Mouse (Mus musculus): ENCODE measurements at regions not wholly inside any gene's neighbourhood (a gene's known extent, or its start where the extent isn't known, plus 50 kb on each side); places are given as distances from the start of the nearest gene placed in this dataset.

DNA sequence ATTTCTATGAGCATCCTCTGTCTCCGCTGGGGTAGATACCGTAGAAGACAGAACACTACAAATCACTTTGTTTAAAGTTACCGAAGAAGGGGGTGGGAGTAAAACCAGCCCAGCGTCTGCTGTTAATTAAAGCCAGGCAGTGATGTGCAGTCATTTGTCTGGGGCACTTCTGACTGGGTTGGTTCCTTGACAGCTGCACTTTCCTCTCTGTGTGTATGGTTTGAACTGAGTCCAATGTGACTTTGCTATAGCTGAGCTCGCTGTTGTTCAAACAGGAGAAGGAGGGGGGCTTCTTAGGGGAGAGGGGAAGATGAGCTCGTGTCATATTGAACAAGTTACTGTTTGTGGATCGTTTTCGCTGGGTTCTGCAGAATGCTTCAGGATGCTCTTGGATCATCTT lies 113.7 kb upstream of the Runx1 start:
- intact Hi-C loops (cut with DNase I) = no loop called here
- no peak for DNase-seq (ENCODE audit: low spot score in 2 of 2)

DNA sequence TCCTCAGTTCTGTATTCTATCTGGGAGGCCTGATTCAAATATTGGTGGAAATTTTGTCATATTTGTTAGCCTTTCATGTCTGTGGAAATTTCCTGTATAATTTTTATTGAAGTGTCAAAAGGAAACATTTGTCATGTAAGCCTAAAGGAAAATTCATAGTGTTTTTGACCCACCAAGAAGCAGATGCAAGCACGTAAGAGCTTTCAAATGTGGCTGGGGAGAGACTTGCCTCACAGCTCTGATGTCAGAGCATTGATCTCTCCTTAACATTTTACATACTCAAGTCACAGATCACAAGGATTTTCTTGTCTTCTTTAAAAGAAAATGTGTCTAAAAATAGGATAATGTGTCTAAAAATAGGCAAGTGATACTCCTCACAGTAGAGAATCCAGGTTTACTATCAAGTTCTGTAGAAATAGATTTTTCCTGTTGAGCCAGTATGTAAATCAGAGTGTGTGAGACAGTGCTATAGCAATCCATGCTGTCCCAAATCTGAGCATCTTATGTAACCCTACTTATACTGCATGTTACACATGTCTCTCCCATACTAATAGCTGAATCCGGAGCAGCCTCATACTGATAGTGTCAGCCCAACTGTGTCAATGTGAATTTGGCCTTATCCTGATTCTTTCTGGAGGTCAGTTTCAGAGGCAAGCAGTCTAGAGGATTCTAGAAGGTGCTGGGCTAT lies 110.0 kb upstream of the Runx1 start:
- peak in 1 of 2 experiments; percentile 27 for DNase-seq (ENCODE audit: low spot score in 2 of 2)
- intact Hi-C loops (cut with DNase I) = no loop called here

- DNase-seq (ENCODE audit: low spot score in 2 of 2) = no peak
These were observed 104.2 kb upstream of the Runx1 start for GRCm38 (mm10) chr16:92930103-92930502.

DNA sequence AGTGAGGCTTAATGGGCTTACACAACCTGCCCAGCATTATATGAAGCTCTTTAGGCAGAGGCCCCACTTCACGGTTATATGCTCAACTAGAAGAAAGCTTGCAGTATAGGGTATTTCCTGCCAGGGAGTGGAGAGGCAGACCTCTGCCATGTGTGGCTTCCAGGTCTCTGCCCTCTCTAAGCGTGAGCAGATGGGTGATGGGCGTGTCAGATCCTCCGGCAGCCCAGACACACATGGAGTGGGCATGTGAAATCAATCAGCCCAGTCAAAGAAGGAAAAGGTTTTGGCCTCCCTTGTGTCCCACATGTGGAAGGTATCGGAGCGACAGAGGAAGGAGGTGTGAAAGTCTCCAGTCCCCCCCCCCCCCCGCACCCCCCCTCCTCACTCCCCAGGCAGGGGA lies 102.3 kb upstream of the Runx1 start:
- intact Hi-C loops (cut with DNase I) = no loop called here
- no peak for DNase-seq (ENCODE audit: low spot score in 2 of 2)

More at GRCm38 (mm10) chr16:92930103-92930502, 104.2 kb upstream of the Runx1 start:
- intact Hi-C loops (cut with DNase I) = no loop called here

DNA sequence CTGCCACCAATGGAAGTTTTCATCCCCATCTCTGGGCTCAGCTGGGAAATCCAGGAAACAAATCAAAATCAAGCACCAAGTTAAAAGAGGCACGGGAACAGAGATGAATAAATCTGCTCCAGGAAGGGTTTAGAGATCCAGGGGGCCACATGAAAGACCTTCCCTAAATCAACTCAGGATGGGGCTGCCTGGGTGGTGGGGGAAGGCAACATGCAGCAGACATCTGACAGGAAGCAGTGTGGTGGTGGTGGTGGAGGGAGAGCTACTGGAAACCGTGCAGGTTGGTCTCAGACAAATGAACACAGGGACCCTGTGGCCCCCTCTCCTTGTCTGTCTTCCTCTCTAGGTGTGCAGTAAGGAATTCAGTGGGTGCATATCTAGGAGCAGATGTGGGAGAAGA lies 101.7 kb upstream of the Runx1 start:
- no peak for DNase-seq (ENCODE audit: low spot score in 2 of 2)
- intact Hi-C loops (cut with DNase I) = no loop called here

DNA sequence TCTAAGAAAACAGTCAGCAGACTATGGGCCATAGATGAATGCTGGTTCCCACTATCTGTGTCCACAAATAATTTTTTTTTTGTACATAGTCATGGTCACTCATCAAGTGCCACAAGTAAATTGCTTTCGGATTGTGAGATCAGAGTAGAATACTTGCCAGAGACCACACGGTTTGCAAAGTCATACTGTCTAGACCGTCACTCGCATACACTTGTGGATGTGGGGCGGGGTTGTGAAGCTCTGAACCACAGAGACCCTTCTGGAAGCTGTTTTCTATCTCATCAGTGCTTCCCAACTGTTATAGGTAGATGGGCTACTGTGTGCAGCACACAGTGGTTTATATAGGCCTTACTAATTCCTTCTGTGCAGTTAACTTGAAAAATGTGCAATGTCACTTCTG lies 100.9 kb upstream of the Runx1 start:
- DNase-seq (ENCODE audit: low spot score in 2 of 2) = no peak
- intact Hi-C loops (cut with DNase I) = no loop called here

DNA sequence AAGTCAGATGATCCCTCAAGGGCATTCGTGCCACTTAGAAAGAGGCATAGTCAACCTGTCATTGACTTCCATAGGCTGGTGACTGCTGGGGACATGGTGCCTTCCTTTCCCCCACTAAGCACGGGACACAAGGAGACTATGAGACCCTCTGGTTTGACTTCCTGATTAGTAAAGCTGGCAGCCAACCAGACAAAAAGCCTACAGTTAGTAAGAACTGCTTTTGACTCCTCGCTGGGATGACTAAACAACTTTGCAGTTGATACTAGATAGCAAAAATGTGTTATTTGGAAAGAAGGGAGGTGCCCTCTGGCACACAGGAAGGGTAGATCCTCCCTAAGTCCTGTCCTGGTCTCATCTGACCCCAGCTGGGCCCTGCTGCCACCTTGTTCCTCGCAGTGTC lies 95.0 kb upstream of the Runx1 start:
- intact Hi-C loops (cut with DNase I) = no loop called here
- DNase-seq (ENCODE audit: low spot score in 2 of 2) = no peak

GRCm38 (mm10) chr16:92917356-92917755 lies 91.4 kb upstream of the Runx1 start:
- no peak for DNase-seq (ENCODE audit: low spot score in 2 of 2)
- intact Hi-C loops (cut with DNase I) = no loop called here

- intact Hi-C loops (cut with DNase I) = no loop called here
- DNase-seq (ENCODE audit: low spot score in 2 of 2) = no peak
These were observed 89.7 kb upstream of the Runx1 start for GRCm38 (mm10) chr16:92915651-92916050.

- DNase-seq (ENCODE audit: low spot score in 2 of 2) = no peak
- intact Hi-C loops (cut with DNase I) = no loop called here
These were observed 80.9 kb upstream of the Runx1 start for GRCm38 (mm10) chr16:92906873-92907272.

GRCm38 (mm10) chr16:92905626-92906025 lies 79.7 kb upstream of the Runx1 start:
- no peak for DNase-seq (ENCODE audit: low spot score in 2 of 2)
- intact Hi-C loops (cut with DNase I) = no loop called here

DNA sequence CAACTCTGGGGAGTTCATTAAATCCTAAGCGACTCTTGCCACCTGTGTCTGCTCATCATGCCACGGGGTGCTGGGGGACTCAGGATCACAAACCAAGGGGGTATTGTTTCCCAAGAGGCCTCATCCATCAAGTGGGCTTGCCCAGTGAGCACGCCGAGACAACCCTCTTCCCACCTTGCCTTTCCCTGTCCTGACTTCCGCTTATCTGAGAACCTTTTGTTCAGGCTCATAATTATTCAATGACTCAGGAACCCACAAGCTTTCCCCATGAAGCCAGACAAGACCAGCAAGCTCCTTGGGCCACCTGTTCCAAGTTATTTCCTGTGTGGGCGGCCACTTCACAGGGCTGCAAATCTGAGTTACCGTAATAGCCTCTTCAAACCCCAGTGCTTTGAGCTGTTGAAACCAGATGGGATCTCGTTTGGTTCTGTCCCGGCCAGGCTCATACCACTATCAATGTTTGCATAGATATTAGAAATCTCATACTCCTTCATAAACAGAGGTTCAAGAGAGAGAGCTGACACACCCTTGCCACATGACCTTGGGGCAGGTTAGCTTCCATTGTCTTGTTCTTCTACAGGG lies 78.0 kb upstream of the Runx1 start:
- intact Hi-C loops (cut with DNase I) = no loop called here
- DNase-seq (ENCODE audit: low spot score in 2 of 2) = peak; percentile 5 to 35

- no peak for DNase-seq (ENCODE audit: low spot score in 2 of 2)
- intact Hi-C loops (cut with DNase I) = no loop called here
These were observed 77.5 kb upstream of the Runx1 start for GRCm38 (mm10) chr16:92903486-92903885.

DNA sequence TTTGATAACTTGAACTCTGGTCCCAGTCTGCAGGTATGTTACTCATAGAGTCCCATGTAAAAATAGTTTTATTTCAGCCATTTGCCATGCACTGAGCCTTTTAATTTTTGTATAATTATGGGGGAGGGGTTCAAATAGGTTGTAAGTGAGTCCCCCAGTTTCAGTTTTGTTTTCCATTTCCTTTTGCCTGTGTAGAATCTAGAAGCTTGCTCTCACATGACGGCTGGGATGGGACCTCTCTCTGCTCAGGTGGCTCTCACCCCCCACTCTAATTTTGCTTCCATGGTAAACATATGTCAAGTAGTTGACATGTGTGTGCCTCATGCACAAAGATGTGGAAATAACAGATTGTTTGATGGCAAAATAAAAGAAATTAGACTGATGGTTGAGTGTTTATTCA lies 73.8 kb upstream of the Runx1 start:
- intact Hi-C loops (cut with DNase I) = no loop called here
- DNase-seq (ENCODE audit: low spot score in 2 of 2) = no peak

DNA sequence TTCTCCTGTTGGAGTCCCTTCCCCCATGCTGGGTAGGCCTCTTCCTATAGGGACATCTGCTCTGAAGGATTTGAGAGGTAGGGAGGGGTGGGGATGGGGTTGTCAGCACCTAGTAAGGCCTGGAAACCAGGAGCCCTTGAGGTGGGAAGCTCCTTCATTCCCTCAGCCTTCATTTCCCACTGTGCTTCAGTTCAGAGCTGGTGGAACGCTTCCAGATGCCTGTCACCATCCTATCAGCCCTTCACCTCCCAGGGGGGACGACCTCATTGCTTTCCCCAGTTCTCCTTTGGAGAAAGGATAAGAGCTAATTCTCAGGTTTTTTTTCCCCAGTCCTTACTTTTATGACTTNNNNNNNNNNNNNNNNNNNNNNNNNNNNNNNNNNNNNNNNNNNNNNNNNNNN lies 65.8 kb upstream of the Runx1 start:
- no peak for DNase-seq (ENCODE audit: low spot score in 2 of 2)
- intact Hi-C loops (cut with DNase I) = no loop called here

DNA sequence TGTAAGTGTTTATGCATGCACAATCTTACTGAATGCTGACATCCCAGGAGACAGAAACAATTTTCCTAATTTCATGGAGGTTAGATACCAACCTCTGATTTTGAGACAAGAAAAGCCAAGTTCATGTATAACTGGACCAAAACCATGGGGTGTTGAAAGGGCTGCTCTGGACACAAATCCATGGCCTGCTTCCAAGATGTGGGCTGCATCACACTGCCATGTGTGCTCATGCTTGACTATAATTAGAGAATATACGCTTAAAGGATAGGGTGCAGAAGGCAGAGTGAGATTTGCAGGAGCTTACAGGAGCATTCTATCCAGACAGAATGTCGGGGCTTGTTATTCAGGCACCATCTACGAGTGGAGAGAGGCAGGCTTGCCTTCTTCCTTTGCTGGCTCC lies 64.8 kb upstream of the Runx1 start:
- intact Hi-C loops (cut with DNase I) = no loop called here
- no peak for DNase-seq (ENCODE audit: low spot score in 2 of 2)

- DNase-seq (ENCODE audit: low spot score in 2 of 2) = no peak
- intact Hi-C loops (cut with DNase I) = no loop called here
These were observed 63.6 kb upstream of the Runx1 start for GRCm38 (mm10) chr16:92889537-92889936.

GRCm38 (mm10) chr16:92886226-92886625 lies 60.3 kb upstream of the Runx1 start:
- no peak for DNase-seq (ENCODE audit: low spot score in 2 of 2)
- intact Hi-C loops (cut with DNase I) = no loop called here

DNA sequence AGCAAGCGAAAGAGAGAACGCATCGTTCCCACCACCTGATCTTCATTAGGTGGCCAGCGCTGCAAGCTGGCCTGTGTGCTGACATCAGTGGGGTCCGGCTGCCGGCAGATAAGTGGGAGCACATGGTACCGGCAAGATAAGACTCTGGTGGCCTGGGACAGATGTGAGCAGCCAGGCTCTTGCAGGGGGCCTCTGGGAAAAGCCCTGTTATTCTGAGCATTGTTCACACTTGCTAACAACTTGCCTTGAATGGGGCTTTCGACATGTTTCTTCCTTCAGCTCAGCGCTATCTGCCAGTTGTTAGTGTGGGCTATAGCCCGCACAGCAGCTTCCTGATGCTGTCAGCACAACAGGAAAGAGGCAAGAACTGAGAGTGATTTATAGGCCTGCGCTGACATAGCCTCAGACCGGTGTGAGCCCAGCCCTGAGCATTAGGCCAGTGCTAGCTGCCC lies 57.9 kb upstream of the Runx1 start:
- no peak for DNase-seq (ENCODE audit: low spot score in 2 of 2)

DNA sequence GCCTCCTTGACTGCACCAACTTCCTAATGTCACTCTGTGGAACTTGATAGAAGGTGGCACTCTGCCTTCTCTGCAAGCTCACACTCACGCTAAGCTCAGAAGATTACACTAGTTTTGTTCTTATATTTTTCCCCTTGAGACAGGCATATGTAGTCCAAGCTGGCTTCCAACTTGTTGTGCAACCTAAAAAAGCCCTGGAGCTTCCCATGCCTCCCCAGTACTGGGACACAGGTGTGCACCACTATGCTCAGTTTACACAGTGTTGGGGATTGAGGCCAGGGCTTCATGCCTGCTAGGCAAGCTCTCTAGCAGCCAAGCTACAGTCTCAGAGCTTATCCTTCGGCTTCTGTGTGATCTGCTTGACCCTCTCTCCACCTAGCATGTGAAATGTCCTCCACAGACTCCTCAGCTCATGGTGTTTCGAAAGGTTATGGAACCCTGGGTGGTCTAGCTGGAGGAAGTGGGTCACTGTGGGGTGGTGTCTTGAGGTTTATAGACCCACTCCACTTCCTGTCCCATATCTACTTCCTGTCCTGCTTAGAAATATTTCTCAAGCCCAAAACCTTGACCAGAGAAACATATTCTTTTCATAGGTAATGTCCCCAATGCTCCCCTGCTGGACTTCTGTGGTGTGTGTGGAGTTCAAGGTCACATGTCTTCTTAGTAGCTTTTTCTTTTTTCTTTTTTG lies 54.6 kb upstream of the Runx1 start:
- no peak for DNase-seq (ENCODE audit: low spot score in 2 of 2)
- intact Hi-C loops (cut with DNase I) = no loop called here

More for the DNA sequence above, 57.9 kb upstream of the Runx1 start:
- intact Hi-C loops (cut with DNase I) = no loop called here

GRCm38 (mm10) chr16:92878081-92878480 lies 52.1 kb upstream of the Runx1 start:
- intact Hi-C loops (cut with DNase I) = no loop called here
- DNase-seq (ENCODE audit: low spot score in 2 of 2) = no peak

All from left cerebral cortex, postnatal 14 days (tissue).